28 mouse cellular contexts compared by ENCODE assay signal in the genomic region with DNA sequence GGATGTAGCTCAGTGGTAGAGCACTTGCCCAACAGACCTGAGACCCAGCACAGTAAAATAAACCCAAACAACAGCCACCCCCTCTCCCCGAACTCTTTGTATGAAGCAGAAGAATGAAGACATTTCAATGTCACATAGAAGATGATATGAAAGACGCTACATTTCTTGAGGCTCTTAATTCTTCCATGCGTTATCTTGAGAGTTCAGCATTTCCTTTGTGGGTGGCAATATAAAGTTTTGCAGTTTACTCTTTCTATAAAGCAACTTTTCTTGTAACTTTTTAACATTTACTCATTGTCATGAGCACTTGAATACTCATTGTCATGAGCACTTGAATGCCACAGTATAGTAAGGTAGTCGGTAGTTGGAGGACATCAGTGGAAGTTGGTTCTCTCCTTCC. TPM values are rescaled to one million over a fixed set of nuclear protein-coding genes. Genes with fewer than 3 reads are reported as not detected.
"Had no signal": no experiment of that assay in that cellular context is flagged by ENCODE, and none has a peak within 500 bp of the region (broad histone marks: within the 10 kb centered on the region; RNA-seq: fewer than 3 reads in every experiment).

No protein-coding gene starts in this region.

- H3K4me3 ChIP-seq: embryonic facial prominence, embryonic 10.5 days; embryonic facial prominence, embryonic 12.5 days; embryonic facial prominence, embryonic 13.5 days; embryonic facial prominence, embryonic 15.5 days; erythroblast, embryonic 14.5 days; forebrain, embryonic 10.5 days; forebrain, embryonic 12.5 days; forebrain, embryonic 13.5 days; forebrain, embryonic 15.5 days; gastrocnemius, adult 2 months; heart, adult 2 months had no signal

- ATAC-seq: forebrain, embryonic 13.5 days; forebrain, embryonic 14.5 days; forebrain, embryonic 15.5 days; forebrain, embryonic 16.5 days; forebrain, postnatal 0 days had no signal

- H3K4me1 ChIP-seq: forebrain, embryonic 13.5 days; forebrain, embryonic 15.5 days had no signal

- H3K27ac ChIP-seq: embryonic facial prominence, embryonic 10.5 days; embryonic facial prominence, embryonic 12.5 days; embryonic facial prominence, embryonic 13.5 days; embryonic facial prominence, embryonic 15.5 days; forebrain, embryonic 10.5 days; forebrain, embryonic 12.5 days; forebrain, embryonic 13.5 days; forebrain, embryonic 15.5 days; gastrocnemius, adult 2 months; heart, adult 2 months had no signal

- H3K36me3 ChIP-seq: embryonic facial prominence, embryonic 10.5 days; embryonic facial prominence, embryonic 12.5 days; embryonic facial prominence, embryonic 13.5 days; embryonic facial prominence, embryonic 15.5 days; forebrain, embryonic 10.5 days; forebrain, embryonic 12.5 days; forebrain, embryonic 15.5 days had no signal

- H3K9ac ChIP-seq: embryonic facial prominence, embryonic 12.5 days; embryonic facial prominence, embryonic 13.5 days; embryonic facial prominence, embryonic 15.5 days; forebrain, embryonic 12.5 days; forebrain, embryonic 13.5 days; forebrain, embryonic 15.5 days; forebrain, postnatal 0 days had no signal

- H3K27me3 ChIP-seq: forebrain, embryonic 12.5 days; forebrain, embryonic 13.5 days; forebrain, embryonic 15.5 days had no signal

- H3K9me3 ChIP-seq: embryonic facial prominence, embryonic 10.5 days; embryonic facial prominence, embryonic 12.5 days; embryonic facial prominence, embryonic 13.5 days; embryonic facial prominence, embryonic 15.5 days; forebrain, embryonic 10.5 days; forebrain, embryonic 12.5 days; forebrain, embryonic 13.5 days; forebrain, embryonic 15.5 days had no signal

- DNase-seq: cerebellum, adult 8-10 months; cerebellum, adult 9-10 months; cerebellum, adult 9-11 months; cerebellum, postnatal 10 days; cerebellum, postnatal 14 days; cerebellum, postnatal 25 days; cerebellum, postnatal 36 days; embryo, embryonic 11 days; forebrain, postnatal 0 days; gastrocnemius, adult 2 months; gastrocnemius, postnatal 10 days; gastrocnemius, postnatal 14 days; gastrocnemius, postnatal 25 days; gastrocnemius, postnatal 36 days; heart, adult 18-20 months; heart, adult 2 months had no signal

RNA-seq across cellular contexts. Expression of a gene that starts 8.0 kb away (rescaled TPM):
- total RNA-seq: common myeloid progenitor, adult 5-6 weeks had no signal
